Mouse (Mus musculus) layer of hippocampus, postnatal 14 days (tissue): ENCODE data around the gene Atp2a1. TPM values are rescaled to one million over a fixed set of nuclear protein-coding genes. Genes with fewer than 3 reads are reported as not detected.
A peak's percentile ranks its signal among the peaks of the same experiment; 100 is the strongest.
"Not testable (repeated sequence)": the region's sequence is repeated elsewhere in the genome, so short reads cannot be mapped to it uniquely, and the experiment has no call there.

ENCODE experiments used
- DNase-seq, 2 experiments: peaks; one replicate each; pipeline ENCODE4 v3.0.0; 2021 to 2022; ENCODE audit warnings: low spot score in 2 of 2, mixed read lengths in 1 of 2
- total RNA-seq, 2 experiments: library from RNA; stranded (reverse); gene quantifications; 2 replicates each; pipeline ENCODE4 v1.2.3; 2021

The Atp2a1 gene
- total RNA-seq, 2 experiments from 2014 or later = 0.85 to 2.2 TPM

DNA sequence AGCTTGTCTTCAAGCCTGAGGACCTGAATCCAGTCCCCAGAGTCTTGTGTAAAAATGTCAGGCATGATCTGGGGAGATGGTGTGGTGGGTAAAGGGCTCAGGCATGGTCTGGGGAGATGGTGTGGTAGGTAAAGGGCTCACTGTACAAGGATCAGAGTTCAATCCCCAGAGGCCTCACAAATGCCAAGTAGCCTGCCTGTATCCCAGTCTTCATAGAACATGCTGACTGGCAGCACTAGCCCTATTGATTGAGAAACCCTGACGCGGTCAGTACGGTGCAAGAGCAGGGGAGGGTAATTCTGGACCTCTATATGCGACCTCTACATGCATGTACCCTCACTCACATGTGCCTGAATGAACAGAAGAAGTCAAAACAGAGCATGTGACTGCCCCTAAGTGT, 45.3 kb downstream of the Atp2a1 start:
- no peak for DNase-seq

DNA sequence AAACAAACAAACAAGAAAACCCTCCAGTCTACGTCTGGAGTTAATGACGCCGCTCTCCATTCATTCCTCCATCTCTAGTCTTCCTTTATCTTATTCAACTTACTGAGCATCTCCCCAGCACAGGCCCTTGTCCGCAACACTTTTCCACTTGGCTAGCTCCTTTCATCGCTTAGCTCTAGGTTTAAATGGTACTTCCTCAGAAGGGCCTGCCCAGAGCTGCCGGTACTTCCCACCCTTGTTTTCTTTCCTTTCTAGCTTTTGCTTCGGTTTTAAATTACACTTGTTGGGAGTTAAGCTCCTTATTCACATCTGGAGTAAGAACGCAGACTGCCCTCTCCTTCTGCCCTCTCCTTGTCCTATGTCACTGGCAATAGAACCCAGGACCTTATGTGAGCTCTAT, 45.9 kb downstream of the Atp2a1 start:
- DNase-seq = no peak

DNA sequence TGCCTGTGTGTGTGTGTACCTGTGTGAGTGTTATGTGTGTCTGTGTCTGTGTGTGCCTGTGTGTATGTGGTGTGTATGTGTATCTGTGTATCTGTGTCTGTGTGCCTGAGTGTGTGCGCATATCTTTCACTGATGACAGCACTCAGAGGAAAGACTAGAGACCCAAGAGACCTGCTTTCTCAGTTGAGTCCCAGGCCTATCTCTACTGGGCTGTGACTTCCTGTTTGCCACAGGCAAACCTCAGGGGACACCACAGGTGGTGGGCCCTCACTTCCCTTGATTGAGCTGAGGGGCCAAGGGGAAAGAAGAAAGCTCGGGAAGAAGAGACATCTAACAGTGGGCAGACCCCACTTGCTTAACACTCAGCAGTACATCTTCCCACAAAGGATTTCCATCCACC, 46.3 kb downstream of the Atp2a1 start:
- DNase-seq = no peak

DNA sequence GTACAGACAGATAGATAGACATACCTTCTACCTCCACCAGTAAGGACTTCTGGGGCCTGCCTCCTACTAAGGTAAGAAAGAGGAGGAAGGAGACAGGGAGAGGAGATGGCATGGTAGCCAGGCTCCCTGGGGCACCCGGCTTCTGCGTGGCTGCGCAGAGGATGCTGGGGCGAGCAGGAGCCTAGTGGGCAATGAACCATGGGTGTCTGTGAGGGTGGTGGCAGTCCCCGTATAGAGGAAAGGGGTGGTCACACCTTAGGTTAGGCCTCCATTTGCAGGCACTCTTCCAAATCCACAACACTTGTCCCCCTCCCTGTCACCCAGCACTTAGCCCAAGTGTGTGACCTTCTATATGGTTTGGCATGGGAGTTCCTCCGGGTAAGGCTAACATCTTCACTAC, 48.2 kb downstream of the Atp2a1 start, which contains the start of gene Cd19:
Gene Cd19 (minus strand): TSS at position 165 of the 400 bp plus-strand sequence.
- DNase-seq = no peak

DNA sequence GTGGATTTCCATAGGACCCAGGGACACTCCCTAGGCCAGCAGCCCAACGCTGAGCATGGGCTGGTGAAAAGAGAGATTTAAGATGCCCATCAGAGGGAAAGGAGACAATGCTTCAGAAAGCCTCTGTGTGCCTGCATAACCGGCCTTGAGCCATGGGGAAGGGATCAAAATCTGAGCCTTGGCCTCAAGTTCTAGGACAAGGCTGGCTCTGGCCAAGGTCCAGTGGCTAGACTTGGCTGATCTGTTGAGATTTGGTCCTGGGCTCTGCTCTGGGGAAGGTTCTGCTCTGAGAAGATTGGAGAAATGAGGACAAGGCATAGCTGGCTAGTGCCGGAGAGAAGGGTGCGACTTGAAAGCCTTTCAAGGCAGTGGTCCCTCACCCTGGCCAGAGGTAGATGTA, 51.8 kb downstream of the Atp2a1 start:
- no peak for DNase-seq

DNA sequence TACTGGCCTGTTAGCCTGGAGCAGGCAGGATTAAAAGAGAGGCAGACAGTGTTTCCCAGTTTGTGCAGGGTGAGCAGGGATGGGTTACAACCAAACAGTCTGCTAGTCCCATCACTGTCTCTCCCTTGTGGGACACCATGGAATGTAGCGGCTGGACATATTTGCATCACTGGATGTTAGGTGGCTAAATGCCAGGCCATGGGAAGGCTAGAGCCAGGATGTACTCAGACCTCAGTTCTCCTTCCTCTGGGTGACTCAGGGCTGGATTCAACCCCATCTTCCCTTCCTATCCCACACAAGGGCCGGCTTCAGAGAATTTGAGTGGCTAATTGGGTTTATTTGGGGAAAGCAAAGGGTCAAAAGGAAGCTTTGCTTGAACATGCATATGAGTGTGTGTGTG, 54.2 kb downstream of the Atp2a1 start:
- DNase-seq = no peak

DNA sequence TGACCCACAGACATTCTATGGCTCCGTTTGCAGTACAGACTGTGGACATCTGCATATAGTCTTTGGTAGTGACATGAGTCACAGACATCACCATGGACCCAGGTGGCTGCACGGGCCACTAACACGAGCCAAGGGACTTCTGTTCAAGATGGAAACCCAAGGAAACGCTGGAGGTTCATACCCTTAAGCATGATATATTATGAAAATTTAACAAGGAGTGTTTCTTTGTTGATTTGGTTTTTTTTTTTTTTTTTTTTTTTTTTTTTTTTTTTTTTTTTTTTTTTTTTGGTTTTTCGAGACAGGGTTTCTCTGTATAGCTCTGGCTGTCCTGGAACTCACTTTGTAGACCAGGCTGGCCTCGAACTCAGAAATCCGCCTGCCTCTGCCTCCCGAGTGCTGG, 60.4 kb downstream of the Atp2a1 start:
- DNase-seq = not testable (repeated sequence)

DNA sequence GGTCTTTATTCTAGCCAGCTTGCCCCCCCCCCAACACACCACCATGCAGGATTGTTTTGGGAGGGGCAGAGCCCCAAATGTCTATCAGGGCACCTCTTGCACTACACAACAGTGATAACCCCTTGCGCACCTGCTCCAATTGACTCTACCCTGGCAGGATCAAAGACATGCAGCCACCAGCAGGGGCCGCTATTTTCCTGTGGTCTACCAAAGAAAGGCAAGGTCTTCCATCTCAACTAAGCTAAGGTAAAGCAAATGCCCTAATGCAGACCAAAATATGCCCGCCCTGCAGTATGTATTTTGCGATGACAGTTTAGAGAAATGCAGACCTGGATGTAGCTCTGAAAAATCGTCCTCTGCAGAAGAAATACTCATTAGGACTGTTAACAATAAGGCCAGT, 63.4 kb downstream of the Atp2a1 start:
- DNase-seq = peak; percentile 72 to 80

DNA sequence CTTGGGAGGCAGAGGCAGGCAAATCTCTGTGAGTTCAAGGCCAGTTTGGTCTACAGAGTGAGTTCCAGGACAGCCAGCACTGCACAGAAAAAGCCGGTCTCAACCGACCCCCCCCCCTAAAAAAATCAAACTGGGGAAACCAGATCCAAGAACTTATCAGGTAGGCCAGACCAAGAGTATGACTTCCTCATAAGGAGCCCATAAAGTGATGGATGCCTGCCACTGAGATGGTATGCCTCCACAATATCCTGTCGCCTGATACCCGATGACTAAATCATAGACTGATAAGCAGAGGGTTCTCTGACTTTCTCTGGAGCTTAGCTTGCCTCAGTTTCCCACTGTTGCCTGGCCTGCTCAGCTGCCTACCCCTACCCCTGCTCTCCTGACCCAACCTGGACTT, 65.1 kb downstream of the Atp2a1 start:
- DNase-seq = no peak

DNA sequence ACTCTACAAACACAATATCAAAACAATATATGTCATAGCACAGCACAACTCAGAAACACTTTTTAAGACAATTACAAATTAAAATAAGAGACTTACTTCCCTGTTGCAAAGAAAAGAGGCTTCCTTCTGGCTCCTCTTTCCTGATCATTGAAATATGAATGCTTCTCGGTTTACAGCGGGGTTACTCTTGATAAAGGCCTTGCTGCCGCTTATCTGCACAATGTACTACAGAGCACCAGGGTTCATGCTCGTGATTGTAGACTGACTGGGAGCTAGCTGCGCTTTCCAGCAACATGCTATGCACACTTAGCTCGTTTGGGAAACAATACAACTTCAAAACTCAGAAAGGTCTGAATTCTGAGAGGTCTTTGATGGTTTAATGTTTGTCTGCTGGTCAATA, 65.7 kb downstream of the Atp2a1 start:
- DNase-seq = no peak

DNA sequence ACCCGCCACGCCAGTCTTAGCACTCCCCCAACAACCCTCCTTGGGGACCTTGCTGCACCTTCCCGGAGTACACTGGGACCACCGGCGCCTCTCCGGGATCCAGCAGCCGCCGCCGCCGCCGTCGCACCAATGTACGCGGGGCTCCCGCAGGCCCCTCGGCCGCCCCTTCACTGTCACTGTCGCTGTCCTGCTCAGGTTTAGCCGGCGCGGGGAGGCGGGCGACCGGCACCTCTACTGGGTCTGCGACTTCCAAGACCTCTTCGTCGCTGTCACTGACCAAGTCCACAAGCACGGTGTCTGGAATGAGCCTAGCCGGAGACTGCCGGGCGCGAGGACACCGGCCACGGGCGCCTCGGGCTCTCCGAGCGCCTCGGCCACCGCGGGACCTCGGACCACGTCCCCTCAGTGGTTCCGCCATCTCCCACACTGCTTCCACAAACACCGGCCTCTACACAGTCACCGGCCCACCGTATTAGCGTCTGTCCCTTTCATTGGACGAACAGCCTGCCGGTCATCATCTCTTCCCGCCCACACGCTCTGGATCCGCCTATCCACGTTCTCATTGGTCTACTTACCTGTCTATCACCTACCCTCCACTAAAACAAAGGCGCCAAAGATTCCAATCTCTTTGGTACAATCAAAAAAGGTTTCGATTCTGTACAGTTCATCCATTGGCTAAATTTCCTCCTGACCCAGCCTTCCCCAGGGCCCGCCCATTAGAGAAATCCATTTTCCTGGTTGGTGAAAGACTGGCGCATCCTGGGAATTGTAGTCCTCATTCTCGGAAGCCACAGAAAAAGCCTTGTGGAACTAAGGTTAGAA, 66.4 kb downstream of the Atp2a1 start, which contains the start of gene Nfatc2ip:
Gene Nfatc2ip (minus strand): TSS at position 440 of the 822 bp plus-strand sequence.
- DNase-seq = peak; percentile 99

Other genes starting within 250 kb of the Atp2a1 start
- gene Sbk1, start 190.5 kb downstream of the Atp2a1 start, total RNA-seq = 100 to 1,000 TPM; 137 to 140 TPM
- 1 to 10 TPM in 1 of 2 experiments, under 1 TPM in 1; 0.81 to 1.1 TPM for gene Lat, start 93.5 kb downstream of the Atp2a1 start, total RNA-seq
- 10 to 100 TPM; 79.5 to 82.3 TPM for gene Spns1, start 85.7 kb downstream of the Atp2a1 start, total RNA-seq
- 1 to 10 TPM; 8.0 to 8.1 TPM for gene Nfatc2ip, start 66.4 kb downstream of the Atp2a1 start, total RNA-seq
- gene Cd19, start 48.2 kb downstream of the Atp2a1 start, total RNA-seq = not detected
- gene Rabep2, start 34.3 kb downstream of the Atp2a1 start, total RNA-seq = 10 to 100 TPM in 1 of 2 experiments, 1 to 10 TPM in 1; 8.9 to 11.5 TPM
- 10 to 100 TPM; 65.7 to 68.1 TPM for gene Sh2b1, start 12.3 kb upstream of the Atp2a1 start, total RNA-seq
- gene Tufm, start 24.3 kb upstream of the Atp2a1 start, total RNA-seq = 10 to 100 TPM; 79.7 to 88.9 TPM
- 100 to 1,000 TPM; 122 to 124 TPM for gene Atxn2l, start 40.3 kb upstream of the Atp2a1 start, total RNA-seq
- 100 to 1,000 TPM; 182 to 189 TPM for gene Eif3c, start 103.3 kb upstream of the Atp2a1 start, total RNA-seq
- gene Apobr, start 121.8 kb upstream of the Atp2a1 start, total RNA-seq = 1 to 10 TPM in 1 of 2 experiments, under 1 TPM in 1; 0.39 to 1.1 TPM
- 10 to 100 TPM; 24.3 to 28.3 TPM for gene Cln3, start 122.7 kb upstream of the Atp2a1 start, total RNA-seq
- gene Il27, start 131.8 kb upstream of the Atp2a1 start, total RNA-seq = not detected
- gene Nupr1, start 167.8 kb upstream of the Atp2a1 start, total RNA-seq = 1 to 10 TPM; 4.2 to 4.4 TPM
- 10 to 100 TPM; 31.2 to 32.9 TPM for gene Sgf29, start 186.2 kb upstream of the Atp2a1 start, total RNA-seq
- 10 to 100 TPM; 10.7 to 16.5 TPM for gene Sult1a1, start 213.3 kb upstream of the Atp2a1 start, total RNA-seq
- 100 to 1,000 TPM; 119 to 129 TPM for gene Bola2, start 232.3 kb upstream of the Atp2a1 start, total RNA-seq
- 10 to 100 TPM; 16.2 to 19.8 TPM for gene Slx1b, start 232.7 kb upstream of the Atp2a1 start, total RNA-seq
- gene Coro1a, start 244.7 kb upstream of the Atp2a1 start, total RNA-seq = 100 to 1,000 TPM; 131 to 141 TPM